Mouse (Mus musculus): Measurements from ENCODE around the gene Hnrnpl.
A peak's percentile ranks its signal among the peaks of the same experiment; 100 is the strongest.

DNA sequence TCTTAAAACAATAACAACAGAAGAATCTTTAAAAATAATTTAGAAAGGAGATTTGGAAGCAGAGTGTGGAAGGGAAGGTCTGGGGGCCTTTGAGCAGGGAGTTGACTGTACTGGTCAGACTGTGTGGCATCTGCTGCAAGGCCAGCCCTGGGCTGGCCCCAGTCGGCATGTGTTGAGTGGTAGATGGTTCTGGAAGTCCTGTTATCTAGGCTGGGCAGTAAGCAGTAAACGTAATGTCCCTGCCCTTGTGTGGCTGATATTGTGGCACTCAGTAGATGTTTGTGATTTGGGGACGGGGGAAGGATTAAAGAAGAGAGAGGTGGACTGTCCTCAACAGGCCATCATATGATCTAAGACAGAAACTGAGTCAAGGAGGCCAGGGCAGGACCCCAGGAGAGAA, 38.0 kb upstream of the Hnrnpl start:
- TF ChIP-seq CTCF (IDR thresholded peaks at IDR 0.05; ENCODE audit: low read depth) (no peak), EP300 (IDR thresholded peaks at IDR 0.05; ENCODE audit: low read depth) (peak; percentile 51; the same call in 1 of the 2 replicates)
